Mouse (Mus musculus) heart, embryonic 15.5 days (tissue): Measurements from ENCODE around the gene Dusp14. TPM values are rescaled to one million over a fixed set of nuclear protein-coding genes. Genes with fewer than 3 reads are reported as not detected.

Experiments used
- ATAC-seq: fragments of 200-750 bp; cut with Nextera tagmentation; replicated peaks from 2 replicates; pipeline ENCODE4 v1.8.0; 2017; ENCODE audit warnings: low read depth, moderate TSS enrichment; ENCODE audit not compliant: insufficient number of reproducible peaks, insufficient read depth, low FRiP score
- H3K27ac ChIP-seq: fragments of 300-500 bp; sonication (generic); 2 replicates; pipeline ENCODE4 v1.5.1; 2015; ENCODE audit warnings: mild to moderate bottlenecking, inconsistent platforms
- H3K27me3 ChIP-seq: fragments of 300-500 bp; sonication (generic); 2 replicates; pipeline ENCODE4 v1.6.1; 2015; ENCODE audit warnings: inconsistent platforms
- H3K36me3 ChIP-seq: fragments of 300-500 bp; sonication (generic); 2 replicates; pipeline ENCODE4 v1.6.1; 2015; ENCODE audit warnings: mild to moderate bottlenecking, inconsistent platforms
- H3K4me1 ChIP-seq: fragments of 300-500 bp; sonication (generic); replicated peaks from 2 replicates; pipeline ENCODE4 v1.6.1; 2015; ENCODE audit warnings: inconsistent platforms
- H3K4me2 ChIP-seq: fragments of 300-500 bp; sonication (generic); 2 replicates; pipeline ENCODE4 v1.6.1; 2015; ENCODE audit warnings: inconsistent platforms, mild to moderate bottlenecking, moderate library complexity
- H3K4me3 ChIP-seq: fragments of 300-500 bp; sonication (generic); 2 replicates; pipeline ENCODE4 v1.5.1; 2015; ENCODE audit warnings: mild to moderate bottlenecking, inconsistent platforms
- H3K9ac ChIP-seq: fragments of 300-500 bp; sonication (generic); 2 replicates; pipeline ENCODE4 v1.6.1; 2015; ENCODE audit warnings: mild to moderate bottlenecking, inconsistent platforms
- H3K9me3 ChIP-seq: fragments of 300-500 bp; sonication (generic); replicated peaks from 2 replicates; pipeline ENCODE4 v1.6.1; 2016; ENCODE audit warnings: inconsistent platforms
- WGBS: fragments of 180-500 bp; shearing (Covaris S2); methylation state at CpG from one replicate; pipeline ENCODE4 v1.1.7; 2015; ENCODE audit warnings: mixed read lengths; 5-methylcytosine and 5-hydroxymethylcytosine counted together
- polyA plus RNA-seq: library from polyadenylated mRNA; unstranded; fragments of >200 nt; fragmentation: Nextera tagmentation; extraction: Ambion mirVana; gene quantifications from 2 replicates; pipeline ENCODE4 v1.2.1, GENCODE M21; 2015

Gene Dusp14
- polyA plus RNA-seq, 1 experiment from 2014 or later, result 4.3 TPM

- ATAC-seq, result no peak
- Histone ChIP-seq H3K4me3 (peak overlapping the region; percentile 22), H3K36me3 (no peaks in the 10 kb centered on the region), H3K27ac (no peak overlapping the region), H3K9me3 (no peaks in the 10 kb centered on the region), H3K4me2 (peak overlapping the region; percentile 96; the same call in 1 of the 2 replicates), H3K9ac (no peak overlapping the region), H3K4me1 (peaks cover 35% of the 10 kb centered on the region), H3K27me3 (peaks cover 46% of the 10 kb centered on the region)
- 8% methylated on average over 11 of the region's 11 CpGs for WGBS
Measured at GRCm38 (mm10) chr11:84066071-84066481, 3.0 kb downstream of the Dusp14 start.

- H3K4me2 ChIP-seq, result no peak overlapping the region
- no peaks in the 10 kb centered on the region for H3K36me3 ChIP-seq
- no peak for ATAC-seq
- peaks cover 30% of the 10 kb centered on the region for H3K27me3 ChIP-seq
- no peak overlapping the region for H3K4me3 ChIP-seq
- H3K9me3 ChIP-seq, result no peaks in the 10 kb centered on the region
- H3K4me1 ChIP-seq, result peaks cover 30% of the 10 kb centered on the region
- WGBS, result 79% methylated on average over 3 of the region's 3 CpGs
- H3K27ac ChIP-seq, result no peak overlapping the region
- H3K9ac ChIP-seq, result no peak overlapping the region
Measured at GRCm38 (mm10) chr11:84063631-84064209, 5.3 kb downstream of the Dusp14 start.

- ATAC-seq, result 0 out of 2 replicates have a peak, but pooled peaks have one; percentile 61
- no peak overlapping the region for H3K27ac ChIP-seq
- H3K27me3 ChIP-seq, result peaks cover 28% of the 10 kb centered on the region
- no peaks in the 10 kb centered on the region for H3K36me3 ChIP-seq
- no peak overlapping the region for H3K9ac ChIP-seq
- 23% methylated on average over 2 of the region's 2 CpGs for WGBS
- peaks cover 26% of the 10 kb centered on the region for H3K4me1 ChIP-seq
- H3K4me2 ChIP-seq, result no peak overlapping the region
- no peak overlapping the region for H3K4me3 ChIP-seq
- H3K9me3 ChIP-seq, result no peaks in the 10 kb centered on the region
Measured at GRCm38 (mm10) chr11:84062805-84063204, 6.3 kb downstream of the Dusp14 start.

GRCm38 (mm10) chr11:84061881-84062280 is 7.2 kb downstream of the Dusp14 start:
- no peak overlapping the region for H3K9ac ChIP-seq
- peaks cover 21% of the 10 kb centered on the region for H3K27me3 ChIP-seq
- H3K36me3 ChIP-seq, result no peaks in the 10 kb centered on the region
- no peak overlapping the region for H3K27ac ChIP-seq
- H3K9me3 ChIP-seq, result no peaks in the 10 kb centered on the region
- 69% methylated on average over 2 of the region's 2 CpGs for WGBS
- H3K4me3 ChIP-seq, result no peak overlapping the region
- no peak for ATAC-seq
- H3K4me2 ChIP-seq, result no peak overlapping the region
- H3K4me1 ChIP-seq, result peaks cover 16% of the 10 kb centered on the region

GRCm38 (mm10) chr11:84060635-84061034 is 8.4 kb downstream of the Dusp14 start:
- WGBS, result 80% methylated on average over 6 of the region's 6 CpGs

GRCm38 (mm10) chr11:84059784-84060183 is 9.3 kb downstream of the Dusp14 start:
- 97% methylated on average over 2 of the region's 2 CpGs for WGBS
- H3K9me3 ChIP-seq, result no peaks in the 10 kb centered on the region
- H3K4me1 ChIP-seq, result peaks cover 7% of the 10 kb centered on the region
- H3K27ac ChIP-seq, result no peak overlapping the region
- H3K4me3 ChIP-seq, result no peak overlapping the region
- no peak overlapping the region for H3K4me2 ChIP-seq
- peaks cover 7% of the 10 kb centered on the region; the same call in 1 of the 2 replicates for H3K27me3 ChIP-seq
- ATAC-seq, result no peak
- no peaks in the 10 kb centered on the region for H3K36me3 ChIP-seq
- H3K9ac ChIP-seq, result no peak overlapping the region

More at GRCm38 (mm10) chr11:84060635-84061034, 8.4 kb downstream of the Dusp14 start:
- Histone ChIP-seq H3K4me3 (no peak overlapping the region), H3K9ac (no peak overlapping the region), H3K4me1 (peaks cover 7% of the 10 kb centered on the region), H3K4me2 (no peak overlapping the region), H3K36me3 (no peaks in the 10 kb centered on the region), H3K9me3 (no peaks in the 10 kb centered on the region), H3K27ac (no peak overlapping the region), H3K27me3 (peaks cover 10% of the 10 kb centered on the region)
- ATAC-seq, result no peak

- peaks cover 7% of the 10 kb centered on the region for H3K27me3 ChIP-seq
- H3K9ac ChIP-seq, result no peak overlapping the region
- no peak overlapping the region for H3K27ac ChIP-seq
- no peaks in the 10 kb centered on the region for H3K9me3 ChIP-seq
- no peak overlapping the region for H3K4me2 ChIP-seq
- 87% methylated on average over 2 of the region's 2 CpGs for WGBS
- no peaks in the 10 kb centered on the region for H3K36me3 ChIP-seq
- no peak overlapping the region for H3K4me3 ChIP-seq
- peaks cover 6% of the 10 kb centered on the region for H3K4me1 ChIP-seq
- no peak for ATAC-seq
Measured at GRCm38 (mm10) chr11:84057418-84057817, 11.6 kb downstream of the Dusp14 start.

GRCm38 (mm10) chr11:84053524-84054163 is 15.4 kb downstream of the Dusp14 start:
- H3K4me3 ChIP-seq, result no peak overlapping the region

GRCm38 (mm10) chr11:84053055-84053454 is 16.0 kb downstream of the Dusp14 start:
- WGBS, result 91% methylated on average over 7 of the region's 7 CpGs
- ATAC-seq, result no peak
- H3K4me2 ChIP-seq, result no peak overlapping the region
- no peaks in the 10 kb centered on the region for H3K36me3 ChIP-seq
- H3K4me3 ChIP-seq, result no peak overlapping the region
- no peak overlapping the region for H3K9ac ChIP-seq
- H3K4me1 ChIP-seq, result peaks cover 6% of the 10 kb centered on the region
- no peaks in the 10 kb centered on the region for H3K9me3 ChIP-seq
- H3K27ac ChIP-seq, result no peak overlapping the region
- peaks cover 5% of the 10 kb centered on the region for H3K27me3 ChIP-seq

More at GRCm38 (mm10) chr11:84053524-84054163, 15.4 kb downstream of the Dusp14 start:
- no peak overlapping the region for H3K27ac ChIP-seq
- WGBS, result 50% methylated on average over 10 of the region's 10 CpGs
- peaks cover 2% of the 10 kb centered on the region for H3K27me3 ChIP-seq
- H3K9ac ChIP-seq, result no peak overlapping the region
- H3K9me3 ChIP-seq, result no peaks in the 10 kb centered on the region
- H3K36me3 ChIP-seq, result no peaks in the 10 kb centered on the region
- no peak for ATAC-seq
- no peak overlapping the region for H3K4me2 ChIP-seq
- H3K4me1 ChIP-seq, result peaks cover 6% of the 10 kb centered on the region

GRCm38 (mm10) chr11:84048411-84048810 is 20.6 kb downstream of the Dusp14 start:
- no peak overlapping the region for H3K4me2 ChIP-seq
- H3K27me3 ChIP-seq, result peaks cover 5% of the 10 kb centered on the region; the same call in 1 of the 2 replicates
- no peaks in the 10 kb centered on the region for H3K36me3 ChIP-seq
- peaks cover 2% of the 10 kb centered on the region for H3K4me1 ChIP-seq
- no peak overlapping the region for H3K27ac ChIP-seq
- no peak for ATAC-seq
- no peak overlapping the region for H3K4me3 ChIP-seq
- no peak overlapping the region for H3K9ac ChIP-seq
- H3K9me3 ChIP-seq, result no peaks in the 10 kb centered on the region
- 79% methylated on average over 10 of the region's 10 CpGs for WGBS

- Histone ChIP-seq H3K27ac (no peak overlapping the region), H3K27me3 (peaks cover 8% of the 10 kb centered on the region; the same call in 1 of the 2 replicates), H3K4me2 (no peak overlapping the region), H3K36me3 (no peaks in the 10 kb centered on the region), H3K4me3 (no peak overlapping the region), H3K9me3 (no peaks in the 10 kb centered on the region), H3K4me1 (no peaks in the 10 kb centered on the region), H3K9ac (no peak overlapping the region)
- whole genome bisulfite sequencing, result 64% methylated on average over 4 of the region's 4 CpGs
- no peak for ATAC-seq
Measured at GRCm38 (mm10) chr11:84047270-84047669, 21.8 kb downstream of the Dusp14 start.
